Mouse (Mus musculus): Measurements from ENCODE around the gene Snrpb.

GRCm38 (mm10) chr2:130129687-130130086 is 49.5 kb downstream of the Snrpb start:
- TF ChIP-seq EP300 (IDR thresholded peaks at IDR 0.05) (no peak), CTCF (IDR thresholded peaks at IDR 0.05) (no peak)
